Mouse (Mus musculus) liver, postnatal 0 days (tissue): ENCODE measurements around the gene Ndufa13. TPM values are rescaled to one million over a fixed set of nuclear protein-coding genes. Genes with fewer than 3 reads are reported as not detected.
A peak's percentile ranks its signal among the peaks of the same experiment; 100 is the strongest.

Experiments
- ATAC-seq: fragments of 200-750 bp; cut with Nextera tagmentation; 2 replicates; pipeline ENCODE4 v1.8.0; 2017; ENCODE audit warnings: mild to moderate bottlenecking, moderate library complexity
- DNase-seq: peaks from one replicate; pipeline ENCODE4 v3.0.0-alpha.2; 2016
- H3K27ac ChIP-seq: fragments of 300-500 bp; sonication (generic); 2 replicates; pipeline ENCODE4 v1.5.1; 2014; ENCODE audit warnings: antibody characterized with exemption, moderate library complexity, mild to moderate bottlenecking, low read depth
- H3K27me3 ChIP-seq: fragments of 300-500 bp; sonication (generic); 2 replicates; pipeline ENCODE4 v1.6.1; 2014; ENCODE audit warnings: low read length, control low read depth, mixed read lengths; ENCODE audit not compliant: insufficient read depth
- H3K36me3 ChIP-seq: fragments of 300-500 bp; sonication (generic); replicated peaks from 2 replicates; pipeline ENCODE4 v1.6.1; 2014; ENCODE audit warnings: mild to moderate bottlenecking, control low read depth, low read length, moderate library complexity, mixed read lengths; ENCODE audit not compliant: insufficient read depth
- H3K4me1 ChIP-seq: fragments of 300-500 bp; sonication (generic); 2 replicates; pipeline ENCODE4 v1.6.1; 2014; ENCODE audit warnings: antibody characterized with exemption, mild to moderate bottlenecking, control low read depth; ENCODE audit not compliant: insufficient read depth
- H3K4me2 ChIP-seq: fragments of 300-500 bp; sonication (generic); 2 replicates; pipeline ENCODE4 v1.6.1; 2014; ENCODE audit warnings: low read depth, mild to moderate bottlenecking, low read length, moderate library complexity, mixed read lengths
- H3K4me3 ChIP-seq: fragments of 300-500 bp; sonication (generic); 2 replicates; pipeline ENCODE4 v1.5.1; 2014; ENCODE audit warnings: low read depth, low read length
- H3K9ac ChIP-seq: fragments of 300-500 bp; sonication (generic); replicated peaks from 2 replicates; pipeline ENCODE4 v1.6.1; 2014; ENCODE audit warnings: mild to moderate bottlenecking, moderate library complexity
- H3K9me3 ChIP-seq: fragments of 300-500 bp; sonication (generic); 2 replicates; pipeline ENCODE4 v1.6.1; 2016; ENCODE audit warnings: mild to moderate bottlenecking, control low read depth, low read length, mixed read lengths
- CTCF ChIP-seq: sonication (generic); IDR thresholded peaks from 2 replicates; pipeline ENCODE4 v1.5.1; 2016; ENCODE audit warnings: antibody characterized with exemption, low read depth
- EP300 ChIP-seq: IDR thresholded peaks from 2 replicates; pipeline ENCODE4 v1.6.1; 2016; ENCODE audit warnings: antibody characterized with exemption, low read depth, mild to moderate bottlenecking
- WGBS: fragments of 180-500 bp; shearing (Covaris S2); extraction: QIAGEN DNeasy Blood & Tissue Kit; methylation state at CpG from one replicate; pipeline ENCODE4 v1.1.7; 2014; ENCODE audit not compliant: insufficient replicate concordance; 5-methylcytosine and 5-hydroxymethylcytosine counted together
- polyA plus RNA-seq: library from polyadenylated mRNA; unstranded; fragments of >200 nt; fragmentation: Nextera tagmentation; extraction: Ambion mirVana; gene quantifications from 2 replicates; pipeline ENCODE4 v1.2.1, GENCODE M21; 2015

Ndufa13 gene
- polyA plus RNA-seq, 1 experiment from 2014 or later = 152 TPM

- DNase-seq = no peak
- H3K9ac ChIP-seq = no peak overlapping the region
- 77% methylated on average over 7 of the region's 7 CpGs for WGBS
- H3K4me2 ChIP-seq = no peak overlapping the region
- H3K27ac ChIP-seq = no peak overlapping the region
- H3K4me1 ChIP-seq = 0 out of 2 replicates have a peak, but pooled peaks cover 6% of the 10 kb centered on the region
- H3K9me3 ChIP-seq = no peaks in the 10 kb centered on the region
- TF ChIP-seq CTCF = no peak
- no peak for TF ChIP-seq EP300
- H3K36me3 ChIP-seq = no peaks in the 10 kb centered on the region
- H3K4me3 ChIP-seq = no peak overlapping the region
- no peaks in the 10 kb centered on the region for H3K27me3 ChIP-seq
- ATAC-seq = peak; percentile 53; the same call in 1 of the 2 replicates
Observed at GRCm38 (mm10) chr8:69850926-69851506, 51.3 kb downstream of the Ndufa13 start.

GRCm38 (mm10) chr8:69849899-69850298, 52.5 kb downstream of the Ndufa13 start:
- DNase-seq (peak; percentile 56), ATAC-seq (no peak)
- H3K36me3 ChIP-seq = no peaks in the 10 kb centered on the region
- H3K4me1 ChIP-seq = 0 out of 2 replicates have a peak, but pooled peaks cover 6% of the 10 kb centered on the region
- TF ChIP-seq CTCF (peak; percentile 73), EP300 (no peak)
- H3K4me2 ChIP-seq = no peak overlapping the region
- WGBS = 32% methylated on average over 3 of the region's 3 CpGs
- no peaks in the 10 kb centered on the region for H3K9me3 ChIP-seq
- H3K27ac ChIP-seq = no peak overlapping the region
- H3K27me3 ChIP-seq = no peaks in the 10 kb centered on the region
- H3K4me3 ChIP-seq = no peak overlapping the region
- H3K9ac ChIP-seq = no peak overlapping the region

- TF ChIP-seq CTCF (no peak), EP300 (no peak)
- WGBS = 74% methylated on average over 8 of the region's 8 CpGs
- no peaks in the 10 kb centered on the region for H3K36me3 ChIP-seq
- H3K4me3 ChIP-seq = no peak overlapping the region
- H3K4me1 ChIP-seq = 0 out of 2 replicates have a peak, but pooled peaks cover 6% of the 10 kb centered on the region
- no peaks in the 10 kb centered on the region for H3K9me3 ChIP-seq
- H3K4me2 ChIP-seq = no peak overlapping the region
- ATAC-seq (peak; percentile 41; the same call in 1 of the 2 replicates), DNase-seq (no peak)
- H3K27me3 ChIP-seq = no peaks in the 10 kb centered on the region
- H3K9ac ChIP-seq = no peak overlapping the region
- no peak overlapping the region for H3K27ac ChIP-seq
Observed at GRCm38 (mm10) chr8:69848951-69849350, 53.4 kb downstream of the Ndufa13 start.

GRCm38 (mm10) chr8:69847167-69848065, 54.9 kb downstream of the Ndufa13 start:
- Histone ChIP-seq H3K4me1 (0 out of 2 replicates have a peak, but pooled peaks cover 6% of the 10 kb centered on the region), H3K27me3 (no peaks in the 10 kb centered on the region), H3K4me2 (no peak overlapping the region), H3K36me3 (no peaks in the 10 kb centered on the region), H3K27ac (no peak overlapping the region), H3K4me3 (no peak overlapping the region), H3K9me3 (no peaks in the 10 kb centered on the region), H3K9ac (no peak overlapping the region)
- WGBS = 70% methylated on average over 3 of the region's 3 CpGs
- ATAC-seq (no peak), DNase-seq (no peak)
- TF ChIP-seq EP300 (no peak), CTCF (no peak)

Other genes with a start within 250 kb of the Ndufa13 start
- 0.28 and 0.32 TPM in 2 replicates for gene Zfp964, start 248.1 kb downstream of the Ndufa13 start, polyA plus RNA-seq
- gene Zfp869, start 191.8 kb downstream of the Ndufa13 start, polyA plus RNA-seq = 6.8 and 7.9 TPM in 2 replicates
- gene Zfp963, start 152.6 kb downstream of the Ndufa13 start, polyA plus RNA-seq = 2.1 and 2.3 TPM in 2 replicates
- 0.18 and 0.86 TPM in 2 replicates for gene Gm20422, start 127.7 kb downstream of the Ndufa13 start, polyA plus RNA-seq
- 12.9 and 13.8 TPM in 2 replicates for gene Atp13a1, start 111.4 kb downstream of the Ndufa13 start, polyA plus RNA-seq
- 3.6 and 4.6 TPM in 2 replicates for gene Zfp866, start 111.4 kb downstream of the Ndufa13 start, polyA plus RNA-seq
- 6.2 and 7.4 TPM in 2 replicates for gene Gmip, start 93.9 kb downstream of the Ndufa13 start, polyA plus RNA-seq
- gene Lpar2, start 80.1 kb downstream of the Ndufa13 start, polyA plus RNA-seq = 0.04 and 0.05 TPM in 2 replicates
- 2.3 and 2.7 TPM in 2 replicates for gene Pbx4, start 70.1 kb downstream of the Ndufa13 start, polyA plus RNA-seq
- 0.02 TPM in 1 of 2 replicates, not detected in the other for gene Cilp2, start 14.9 kb downstream of the Ndufa13 start, polyA plus RNA-seq
- gene Tssk6, start 374 bp downstream of the Ndufa13 start, polyA plus RNA-seq = 1.3 and 1.7 TPM in 2 replicates
- 0.72 and 0.89 TPM in 2 replicates for gene Yjefn3, start 154 bp upstream of the Ndufa13 start, polyA plus RNA-seq
- gene Gatad2a, start 93.8 kb upstream of the Ndufa13 start, polyA plus RNA-seq = 19.5 and 20.7 TPM in 2 replicates
- 11.1 and 12.2 TPM in 2 replicates for gene Mau2, start 140.2 kb upstream of the Ndufa13 start, polyA plus RNA-seq
- 11.7 and 11.8 TPM in 2 replicates for gene Sugp1, start 140.3 kb upstream of the Ndufa13 start, polyA plus RNA-seq
- gene Tm6sf2, start 170.4 kb upstream of the Ndufa13 start, polyA plus RNA-seq = 32.5 and 38.7 TPM in 2 replicates
- 0.02 TPM in 1 of 2 replicates, not detected in the other for gene Hapln4, start 180.9 kb upstream of the Ndufa13 start, polyA plus RNA-seq
- gene Ncan, start 218.3 kb upstream of the Ndufa13 start, polyA plus RNA-seq = not detected in 2 replicates
- gene Nr2c2ap, start 228.8 kb upstream of the Ndufa13 start, polyA plus RNA-seq = 13.5 and 14.9 TPM in 2 replicates
- gene Rfxank, start 236.6 kb upstream of the Ndufa13 start, polyA plus RNA-seq = 3.6 TPM in 2 replicates
- gene Borcs8, start 236.9 kb upstream of the Ndufa13 start, polyA plus RNA-seq = 17.6 and 18.8 TPM in 2 replicates
- gene Mef2b, start 237.2 kb upstream of the Ndufa13 start, polyA plus RNA-seq = 0.11 TPM in 1 of 2 replicates, not detected in the other